Mouse (Mus musculus) bone marrow, adult 2 months (tissue): ENCODE measurements around the gene Ncs1. TPM values are rescaled to one million over a fixed set of nuclear protein-coding genes. Genes with fewer than 3 reads are reported as not detected.

Experiments used
- H3K27ac ChIP-seq: fragments of 200-500 bp; 2 replicates; pipeline ENCODE4 v1.5.1; 2012; ENCODE audit warnings: low read depth, mild to moderate bottlenecking, control low read depth, inconsistent platforms, low read length; ENCODE audit not compliant: control insufficient read depth, poor library complexity, insufficient read depth
- H3K4me1 ChIP-seq: fragments of 200-500 bp; 2 replicates; pipeline ENCODE4 v1.6.1; 2011; ENCODE audit warnings: low read length; ENCODE audit not compliant: control insufficient read depth, insufficient read depth
- H3K4me3 ChIP-seq: fragments of 200-500 bp; replicated peaks from 2 replicates; pipeline ENCODE3; 2011; ENCODE audit warnings: mild to moderate bottlenecking, low read depth, low read length, control low read depth; ENCODE audit not compliant: control insufficient read depth
- CTCF ChIP-seq: fragments of 200-500 bp; IDR thresholded peaks from 2 replicates; pipeline ENCODE4 v1.5.1; 2011; ENCODE audit warnings: low read length, control low read depth; ENCODE audit not compliant: control insufficient read depth, insufficient read depth
- POLR2A ChIP-seq: fragments of 200-500 bp; IDR thresholded peaks from 2 replicates; pipeline ENCODE4 v1.6.1; 2011; ENCODE audit warnings: low read depth, mild to moderate bottlenecking, control low read depth, low read length, borderline replicate concordance; ENCODE audit not compliant: control insufficient read depth
- WGBS: fragments of 180-500 bp; shearing (Covaris S2); methylation state at CpG from one replicate; pipeline ENCODE4 v1.1.7; 2018; 5-methylcytosine and 5-hydroxymethylcytosine counted together
- polyA plus RNA-seq: library from polyadenylated mRNA; stranded (reverse); fragments of >200 nt; gene quantifications from 2 replicates; pipeline ENCODE4 v1.2.4, GENCODE M21; 2011; ENCODE audit warnings: low replicate concordance; ENCODE audit not compliant: missing spikeins, insufficient read depth, insufficient read length

The Ncs1 gene
- polyA plus RNA-seq, 1 experiment: not detected

GRCm38 (mm10) chr2:31208544-31209142 is 37.0 kb upstream of the Ncs1 start:
- Histone ChIP-seq H3K27ac (no peak overlapping the region), H3K4me3 (no peak overlapping the region), H3K4me1 (peaks cover 1% of the 10 kb centered on the region; the same call in 1 of the 2 replicates)
- TF ChIP-seq POLR2A (no peak), CTCF (no peak)
- 51% methylated on average over 13 of the region's 13 CpGs for WGBS

- no peak overlapping the region for H3K4me3 ChIP-seq
- no peak overlapping the region for H3K27ac ChIP-seq
- TF ChIP-seq POLR2A: no peak
- no peak for TF ChIP-seq CTCF
- H3K4me1 ChIP-seq: peaks cover 1% of the 10 kb centered on the region; the same call in 1 of the 2 replicates
- WGBS: 91% methylated on average over 4 of the region's 4 CpGs
Observed at GRCm38 (mm10) chr2:31209525-31209924, 36.1 kb upstream of the Ncs1 start.

- Histone ChIP-seq H3K27ac (no peak overlapping the region), H3K4me1 (peaks cover 1% of the 10 kb centered on the region; the same call in 1 of the 2 replicates), H3K4me3 (no peak overlapping the region)
- 92% methylated on average over 11 of the region's 11 CpGs for WGBS
- TF ChIP-seq POLR2A (no peak), CTCF (no peak)
Observed at GRCm38 (mm10) chr2:31210144-31210847, 35.3 kb upstream of the Ncs1 start.

- no peak for TF ChIP-seq CTCF
- no peak for TF ChIP-seq POLR2A
- 82% methylated on average over 3 of the region's 3 CpGs for WGBS
- Histone ChIP-seq H3K4me3 (no peak overlapping the region), H3K27ac (no peak overlapping the region), H3K4me1 (no peaks in the 10 kb centered on the region; the same call in 1 of the 2 replicates)
Observed at GRCm38 (mm10) chr2:31211204-31211603, 34.4 kb upstream of the Ncs1 start.

- H3K4me3 ChIP-seq: no peak overlapping the region
- TF ChIP-seq POLR2A: no peak
- TF ChIP-seq CTCF: no peak
- no peaks in the 10 kb centered on the region for H3K4me1 ChIP-seq
- H3K27ac ChIP-seq: no peak overlapping the region
- 91% methylated on average over 16 of the region's 16 CpGs for WGBS
Observed at GRCm38 (mm10) chr2:31214211-31214796, 31.3 kb upstream of the Ncs1 start.

GRCm38 (mm10) chr2:31218611-31219010 is 27.0 kb upstream of the Ncs1 start:
- H3K4me1 ChIP-seq: no peaks in the 10 kb centered on the region
- TF ChIP-seq POLR2A (no peak), CTCF (no peak)
- H3K4me3 ChIP-seq: no peak overlapping the region
- WGBS: 69% methylated on average over 3 of the region's 3 CpGs
- H3K27ac ChIP-seq: no peak overlapping the region

GRCm38 (mm10) chr2:31219470-31219869 is 26.2 kb upstream of the Ncs1 start:
- TF ChIP-seq POLR2A: no peak
- no peak for TF ChIP-seq CTCF
- no peak overlapping the region for H3K4me3 ChIP-seq
- WGBS: 77% methylated on average over 6 of the region's 6 CpGs
- no peak overlapping the region for H3K27ac ChIP-seq
- no peaks in the 10 kb centered on the region for H3K4me1 ChIP-seq

- WGBS: 67% methylated on average over 7 of the region's 7 CpGs
- Histone ChIP-seq H3K4me3 (no peak overlapping the region), H3K27ac (no peak overlapping the region), H3K4me1 (no peaks in the 10 kb centered on the region)
- TF ChIP-seq CTCF: no peak
Observed at GRCm38 (mm10) chr2:31220844-31221243, 24.8 kb upstream of the Ncs1 start.
